Mouse (Mus musculus): ENCODE results near the gene Nup85.

Gene Nup85

DNA sequence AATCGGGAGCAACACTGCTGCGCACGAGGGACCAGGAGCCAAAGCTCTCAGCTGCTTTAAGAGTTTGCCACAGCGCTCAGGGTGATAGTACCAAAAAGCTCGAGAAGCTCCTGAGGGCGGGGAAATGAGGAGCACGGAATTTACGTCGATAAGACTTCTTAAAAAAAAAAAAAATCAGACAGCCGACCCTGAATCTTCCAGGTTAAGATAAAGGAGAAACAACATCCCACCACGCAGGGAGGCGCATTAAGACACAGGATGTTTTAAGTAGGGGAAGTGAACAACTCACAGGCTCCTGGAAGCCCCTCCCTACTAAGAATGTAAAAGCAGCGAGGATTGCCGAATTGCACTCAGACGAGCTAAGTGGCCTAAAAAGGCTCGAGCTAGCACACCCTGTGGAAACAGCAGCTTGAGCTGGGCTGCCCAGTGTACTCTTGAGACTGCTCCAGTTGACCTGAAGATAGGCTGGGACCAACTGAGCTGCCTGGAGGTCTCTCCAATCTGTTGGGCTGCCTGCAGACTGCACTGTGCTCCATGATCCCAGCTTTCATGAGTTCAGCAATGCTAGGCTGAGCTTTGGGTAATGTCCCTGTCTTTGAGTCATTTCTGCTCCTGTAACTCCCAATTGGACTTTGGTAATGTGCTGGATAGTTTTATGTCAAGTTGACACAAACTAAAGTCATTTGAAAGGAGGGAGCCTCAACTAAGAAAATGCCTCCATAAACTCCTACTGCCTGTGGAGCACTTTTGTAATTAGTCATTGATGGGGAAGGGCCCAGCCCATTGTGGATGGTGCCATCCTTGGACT lies 49.1 kb downstream of the Nup85 start:
- no peak for DNase-seq (ENCODE audit: low spot score in 2 of 2)

DNA sequence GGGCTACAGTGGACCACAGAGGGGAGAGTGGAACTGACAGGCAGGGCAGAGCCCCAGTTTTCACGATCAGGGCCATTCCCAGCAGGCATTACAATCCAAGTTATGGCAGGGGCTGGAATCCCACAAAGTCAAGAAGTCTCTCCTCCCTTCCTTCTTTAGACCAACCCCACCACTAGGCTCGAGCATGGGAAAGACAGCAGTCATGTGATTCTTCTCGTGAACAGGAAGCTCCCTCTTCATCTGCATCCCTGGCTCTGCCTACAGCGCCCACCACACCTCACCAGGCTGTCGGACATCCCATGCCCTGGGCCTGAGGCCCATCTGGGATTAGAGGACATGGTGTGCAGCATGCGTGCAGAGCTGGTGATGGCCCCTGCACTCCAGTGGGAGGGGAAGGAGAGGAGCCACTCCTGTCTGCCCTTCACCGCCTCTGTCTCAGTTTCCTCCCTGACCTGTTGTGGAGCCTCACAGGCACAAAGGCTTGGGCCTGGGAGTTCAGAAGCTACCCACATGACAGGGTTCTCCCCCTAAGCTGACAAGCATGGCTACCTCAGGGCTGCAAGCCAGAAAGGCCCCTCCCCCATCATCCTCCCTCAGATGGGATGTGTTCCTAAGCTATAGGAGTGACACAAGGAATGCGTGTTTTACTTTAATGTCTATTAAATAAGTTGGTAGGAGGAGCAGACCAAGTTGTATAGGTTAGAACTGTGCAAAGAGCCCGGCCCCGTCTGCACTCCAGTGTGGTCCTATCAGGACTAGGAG lies 50.3 kb downstream of the Nup85 start:
- no peak for DNase-seq (ENCODE audit: low spot score in 2 of 2)

DNA sequence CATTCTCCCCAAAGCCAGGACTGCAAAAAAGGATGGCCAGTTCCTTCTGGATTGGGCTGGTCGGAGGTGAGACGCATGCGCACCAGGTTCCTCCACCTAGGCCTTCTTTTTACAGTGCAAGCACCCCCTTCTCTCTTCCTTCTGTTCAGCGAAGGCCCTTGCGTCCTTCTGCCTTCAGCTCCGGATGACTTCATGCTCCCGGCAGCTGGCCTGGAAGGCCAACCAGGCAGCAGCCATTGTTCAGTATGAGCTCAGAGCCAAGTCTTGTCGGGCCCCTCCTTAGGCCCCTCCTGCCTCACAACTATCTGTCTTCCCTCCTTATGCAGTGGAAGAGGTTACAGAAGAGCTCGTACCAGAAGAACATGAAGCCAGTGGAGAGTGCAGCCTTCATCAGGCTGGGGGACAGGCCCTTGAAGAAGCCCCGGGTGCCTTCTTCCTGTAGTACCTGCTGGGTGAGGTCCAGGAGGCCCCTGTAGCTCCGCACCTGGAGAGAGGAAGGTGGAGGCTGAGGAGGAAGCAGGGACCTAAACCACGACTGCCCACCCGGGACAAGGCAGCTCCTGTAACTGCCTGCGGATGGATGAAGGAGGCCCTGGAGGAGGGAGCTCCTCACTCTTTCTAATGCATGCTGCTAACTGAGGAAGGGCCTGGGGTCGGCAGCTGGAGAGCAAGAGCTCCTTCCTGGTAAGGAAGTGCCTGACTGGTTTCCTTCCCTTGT lies 51.0 kb downstream of the Nup85 start:
- DNase-seq (ENCODE audit: low spot score in 2 of 2): no peak

DNA sequence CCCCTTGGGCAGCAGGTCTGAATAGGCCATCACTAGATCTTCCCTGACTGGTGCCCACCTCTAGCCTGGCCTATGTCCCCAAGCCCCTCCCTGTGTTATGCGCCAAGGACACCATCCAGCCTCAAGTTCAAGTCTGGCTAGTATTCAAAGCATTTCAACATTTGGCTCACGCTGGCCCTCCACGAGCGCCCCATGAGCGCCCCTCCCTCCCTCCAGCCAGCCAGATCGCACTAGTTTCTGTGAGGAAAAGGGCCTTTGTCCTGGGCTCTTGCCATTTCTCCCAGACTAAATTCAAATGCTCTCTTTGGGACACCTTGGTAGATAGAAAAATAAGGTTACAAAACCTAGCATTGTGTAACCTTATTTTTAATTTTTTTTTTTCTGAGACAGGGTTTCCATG lies 51.6 kb downstream of the Nup85 start:
- DNase-seq (ENCODE audit: low spot score in 2 of 2): peak in 1 of 2 experiments; percentile 61

DNA sequence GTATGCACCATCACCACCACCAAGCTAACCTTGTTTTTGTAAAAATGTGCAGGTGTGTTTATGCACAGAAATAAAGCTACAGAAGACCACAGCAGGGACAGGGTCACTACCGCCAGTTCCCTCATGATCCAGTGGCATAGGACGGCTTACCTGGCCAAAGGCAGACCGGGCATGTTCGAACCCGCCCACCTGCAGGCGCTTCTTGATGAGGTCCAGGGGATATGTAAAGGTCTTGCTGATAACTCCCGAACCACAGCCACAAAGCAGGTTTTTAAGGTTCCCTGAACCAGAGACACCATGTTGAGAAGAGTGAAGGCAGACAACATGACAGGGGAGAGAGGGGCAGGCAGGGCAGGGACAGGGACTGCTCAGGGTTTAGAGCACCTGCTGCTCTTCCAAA lies 52.1 kb downstream of the Nup85 start:
- DNase-seq (ENCODE audit: low spot score in 2 of 2): peak; percentile 47 to 56

DNA sequence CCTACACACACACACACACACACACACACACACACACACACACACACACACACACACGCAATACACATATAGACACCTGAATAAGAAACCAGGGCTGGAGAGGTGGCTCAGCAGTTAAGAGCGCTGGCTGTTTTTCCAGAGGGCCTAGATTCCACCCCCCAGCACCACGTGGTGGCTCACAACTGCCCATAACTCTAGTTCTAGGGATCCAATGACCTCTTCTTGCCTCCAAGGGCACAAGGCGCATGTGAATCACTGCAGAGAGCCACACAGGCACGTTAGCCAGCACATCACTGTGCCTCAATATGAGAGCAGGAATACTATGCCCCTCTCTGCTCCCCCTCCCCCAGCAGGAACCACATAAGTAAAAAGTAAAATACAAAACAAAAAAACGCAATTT lies 52.7 kb downstream of the Nup85 start:
- no peak for DNase-seq (ENCODE audit: low spot score in 2 of 2)

DNA sequence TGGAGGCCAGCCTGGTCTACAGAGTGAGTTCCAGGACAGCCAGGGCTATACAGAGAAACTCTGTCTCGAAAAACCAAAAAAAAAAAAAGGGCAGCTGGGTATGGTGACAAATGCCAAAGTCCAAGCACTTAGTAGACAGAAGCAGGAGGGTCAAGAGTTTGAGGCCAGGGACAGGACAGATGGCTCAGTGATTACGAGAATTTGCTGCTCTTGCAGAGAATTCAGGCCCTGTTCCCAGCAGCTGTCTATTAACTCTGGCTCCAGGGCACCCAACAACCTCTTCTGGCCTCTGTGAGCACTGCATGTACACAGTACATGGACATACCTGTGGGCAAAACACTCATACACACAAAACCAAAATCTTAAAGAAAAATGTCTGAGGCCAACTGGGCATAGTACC lies 53.8 kb downstream of the Nup85 start:
- DNase-seq (ENCODE audit: low spot score in 2 of 2): no peak

DNA sequence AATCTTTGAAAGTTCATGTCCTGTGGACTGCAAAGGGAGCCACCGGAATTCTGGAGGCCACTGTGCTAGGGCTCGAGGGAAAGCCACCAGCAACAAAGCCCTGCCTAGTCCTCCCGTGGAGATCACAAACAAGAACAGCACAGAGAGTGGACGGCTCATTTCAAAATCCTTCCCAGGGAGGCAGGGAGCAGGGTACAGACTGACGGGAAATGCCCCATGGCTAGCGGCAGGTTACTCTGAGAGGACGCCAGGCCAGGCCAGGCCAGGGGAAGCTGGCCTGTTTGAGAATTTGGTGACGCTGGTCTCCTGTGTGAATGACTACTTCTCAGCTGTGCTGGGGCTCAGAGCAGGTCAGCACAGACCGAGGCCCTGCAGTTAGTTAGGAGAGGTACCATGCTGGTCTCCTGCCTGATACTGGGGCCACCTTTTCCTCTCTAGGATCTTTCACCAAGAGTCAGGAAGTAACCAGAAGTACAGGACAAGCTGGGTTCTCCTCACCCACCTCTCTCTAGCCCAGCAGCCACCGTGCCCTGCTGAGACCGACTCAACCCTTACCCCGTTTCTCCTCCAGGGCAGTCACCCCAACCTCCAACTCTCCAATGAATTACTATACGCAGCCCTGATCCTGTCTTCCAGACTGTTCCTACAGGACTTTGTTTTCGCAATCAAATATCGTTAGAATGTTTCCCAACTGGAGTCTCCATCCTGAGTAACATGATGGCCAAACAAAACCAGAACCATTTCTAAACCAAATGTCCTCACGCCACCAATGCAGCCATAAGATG lies 54.7 kb downstream of the Nup85 start:
- no peak for DNase-seq (ENCODE audit: low spot score in 2 of 2)

DNA sequence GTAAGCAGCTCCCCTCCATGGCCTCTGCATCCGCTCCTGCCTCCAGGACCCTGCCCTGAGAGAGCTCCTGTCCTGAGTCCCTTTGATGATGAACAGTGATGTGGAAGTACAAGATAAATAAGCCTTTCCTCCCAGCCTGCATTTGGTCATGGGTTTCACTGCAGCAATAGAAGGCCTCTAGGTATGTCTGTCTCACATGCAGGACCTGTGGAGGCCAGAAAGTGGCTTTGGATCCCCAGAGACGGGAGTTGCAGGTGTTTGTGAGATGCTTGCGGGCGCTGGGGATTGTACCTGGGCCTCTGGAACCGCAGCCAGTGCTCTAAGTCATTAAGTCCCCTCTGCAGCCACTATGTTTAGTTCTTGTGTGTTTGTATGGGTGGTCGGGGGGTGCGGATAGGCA lies 55.7 kb downstream of the Nup85 start:
- DNase-seq (ENCODE audit: low spot score in 2 of 2): no peak

DNA sequence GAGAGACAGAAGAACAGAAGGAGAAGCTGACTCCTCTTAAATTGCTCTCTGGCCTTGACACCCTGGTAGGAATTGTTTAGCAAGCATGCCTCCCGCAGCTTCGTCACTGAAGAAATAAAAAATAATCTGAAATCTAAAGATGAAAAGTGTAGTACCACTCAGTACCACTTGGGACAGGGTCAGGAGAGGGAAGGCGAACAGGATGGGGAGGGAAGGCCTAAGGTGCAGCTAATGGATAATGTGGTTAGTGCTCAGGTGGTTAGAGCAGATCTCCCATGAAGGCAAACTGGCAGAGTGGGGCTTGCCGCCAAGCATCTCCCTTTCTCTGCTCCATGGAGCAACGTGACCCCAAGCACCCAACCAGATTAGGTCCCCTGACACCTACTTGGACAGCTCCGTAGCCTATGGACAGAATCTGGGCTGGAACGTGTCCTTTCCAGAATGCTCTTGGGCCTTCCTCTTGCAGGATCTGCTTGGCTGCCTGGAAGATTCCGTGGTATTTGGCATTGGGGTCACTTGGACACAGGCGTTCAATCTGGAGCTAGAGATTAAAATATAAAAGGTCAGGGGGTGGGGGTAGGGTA lies 59.3 kb downstream of the Nup85 start:
- no peak for DNase-seq (ENCODE audit: low spot score in 2 of 2)

DNA sequence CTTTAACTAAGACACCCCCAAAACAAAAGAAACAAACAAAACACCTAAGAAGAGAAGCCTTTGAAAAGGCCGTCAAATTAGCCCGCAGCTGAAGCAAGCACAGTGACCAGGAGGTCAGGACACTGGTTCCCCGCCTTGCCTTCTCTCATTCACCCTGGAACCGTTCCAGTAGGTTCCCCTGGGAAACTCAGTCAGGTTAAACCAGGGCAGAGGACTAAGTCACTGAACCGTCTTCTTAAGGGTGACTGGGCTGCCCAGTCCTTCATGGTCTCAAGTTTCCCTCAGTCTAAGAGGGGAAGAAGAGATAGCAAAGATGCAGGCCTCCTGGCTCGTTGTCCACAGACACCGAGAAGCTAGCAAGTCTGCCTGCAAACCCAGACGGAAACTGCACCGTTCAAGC lies 61.6 kb downstream of the Nup85 start:
- DNase-seq (ENCODE audit: low spot score in 2 of 2): peak in 1 of 2 experiments; percentile 52

DNA sequence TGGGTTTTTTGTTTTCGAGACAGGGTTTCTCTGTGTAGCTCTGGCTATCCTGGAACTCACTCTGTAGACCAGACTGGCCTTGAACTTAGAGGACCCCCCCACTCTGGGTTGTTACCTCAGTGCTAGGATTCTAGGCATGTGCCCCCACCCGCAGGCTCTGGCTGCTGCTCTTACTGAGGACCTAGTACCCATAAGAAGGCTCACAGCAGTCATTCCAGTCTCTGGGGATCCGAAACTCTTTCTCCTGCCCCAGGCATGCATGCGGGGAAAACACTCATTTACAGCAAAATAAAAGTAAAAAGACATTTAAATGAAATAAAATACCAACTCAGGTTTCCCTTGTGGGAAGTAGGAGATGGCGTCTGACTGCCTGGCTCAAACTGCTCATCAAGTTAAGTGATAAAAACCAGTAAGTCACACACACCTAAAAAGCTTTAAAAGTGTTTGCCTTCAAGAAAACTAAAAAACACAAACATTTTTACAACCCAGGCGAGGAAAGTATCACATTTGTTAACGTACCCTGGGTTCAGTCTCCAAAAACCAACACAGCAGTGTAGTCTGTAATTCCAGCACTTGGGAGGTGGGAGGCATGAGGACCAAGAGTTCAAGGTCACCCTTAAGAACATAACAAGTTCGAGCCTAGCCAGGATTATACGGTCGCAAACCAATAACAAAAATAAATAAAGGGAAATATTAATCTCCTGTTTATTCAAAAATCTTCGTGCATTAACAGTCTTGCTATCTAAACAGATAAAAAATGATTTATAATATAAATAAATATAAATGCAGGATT lies 62.8 kb downstream of the Nup85 start:
- DNase-seq (ENCODE audit: low spot score in 2 of 2): no peak

DNA sequence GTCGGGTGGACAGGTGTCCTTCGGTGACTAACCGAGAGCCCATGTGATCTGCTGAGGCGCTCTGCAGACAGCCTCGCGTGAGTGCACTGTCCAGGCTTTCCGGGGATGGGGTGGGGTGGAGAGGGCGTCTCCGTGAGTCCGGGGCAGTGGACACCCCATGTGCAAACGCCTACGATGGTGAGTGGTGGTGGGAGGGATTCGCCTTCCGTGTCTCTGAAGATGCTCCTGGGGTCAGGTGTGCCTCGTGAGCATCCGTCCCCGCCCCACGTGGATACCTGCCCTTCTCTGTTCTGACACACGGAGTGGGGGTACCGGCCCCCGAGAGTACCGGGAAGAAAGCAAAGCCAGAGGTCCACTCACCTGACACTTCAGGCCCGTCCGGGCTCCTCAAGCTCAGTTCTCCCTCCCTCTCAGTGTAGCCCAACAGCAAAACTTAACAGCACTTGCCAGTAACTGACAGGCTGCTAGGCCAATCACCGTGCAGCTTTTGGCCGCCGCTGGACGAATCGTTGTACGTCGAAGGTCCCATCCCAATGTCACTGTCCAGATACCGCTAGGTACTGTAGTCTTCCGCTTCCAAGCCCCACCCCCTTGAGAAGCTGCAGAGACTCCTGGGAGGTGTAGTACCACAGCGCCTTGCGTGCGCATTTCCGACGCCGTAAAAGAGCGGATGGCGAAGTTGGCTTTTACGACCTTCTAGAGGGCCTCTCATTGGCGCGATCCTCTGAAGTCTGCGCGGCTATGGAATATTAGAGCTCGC lies 63.7 kb downstream of the Nup85 start, which contains the start of gene Slc25a19:
Gene Slc25a19, minus strand, starts transcription at position 591 of the 760 bp plus-strand sequence.
- DNase-seq (ENCODE audit: low spot score in 2 of 2): peak; percentile 99

DNA sequence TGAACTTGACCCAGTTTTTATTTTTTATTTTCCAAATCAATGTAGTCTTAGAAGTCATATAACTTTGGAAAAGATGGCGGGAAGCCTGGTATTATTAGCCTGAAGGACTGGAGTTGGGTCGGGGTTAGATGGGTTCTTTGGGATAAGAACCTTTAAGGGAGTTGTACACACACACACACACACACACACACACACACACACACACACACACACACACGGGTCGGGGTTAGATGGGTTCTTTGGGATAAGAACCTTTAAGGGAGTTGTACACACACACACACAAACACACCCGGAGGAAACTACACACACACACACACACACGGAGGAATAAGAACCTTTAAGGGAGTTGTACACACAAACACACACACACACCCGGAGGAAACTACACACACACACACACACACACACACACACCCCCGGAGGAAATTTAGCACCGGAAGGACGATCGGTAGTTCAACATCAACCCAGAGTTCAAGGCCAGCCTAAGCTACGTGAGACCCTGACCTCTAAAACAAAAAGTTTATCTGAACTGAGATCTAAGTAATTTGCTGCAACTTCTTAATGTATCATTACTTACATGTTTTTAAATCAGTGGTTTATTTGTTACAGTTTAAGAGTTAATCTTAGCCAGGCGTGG lies 64.3 kb downstream of the Nup85 start:
- no peak for DNase-seq (ENCODE audit: low spot score in 2 of 2)

DNA sequence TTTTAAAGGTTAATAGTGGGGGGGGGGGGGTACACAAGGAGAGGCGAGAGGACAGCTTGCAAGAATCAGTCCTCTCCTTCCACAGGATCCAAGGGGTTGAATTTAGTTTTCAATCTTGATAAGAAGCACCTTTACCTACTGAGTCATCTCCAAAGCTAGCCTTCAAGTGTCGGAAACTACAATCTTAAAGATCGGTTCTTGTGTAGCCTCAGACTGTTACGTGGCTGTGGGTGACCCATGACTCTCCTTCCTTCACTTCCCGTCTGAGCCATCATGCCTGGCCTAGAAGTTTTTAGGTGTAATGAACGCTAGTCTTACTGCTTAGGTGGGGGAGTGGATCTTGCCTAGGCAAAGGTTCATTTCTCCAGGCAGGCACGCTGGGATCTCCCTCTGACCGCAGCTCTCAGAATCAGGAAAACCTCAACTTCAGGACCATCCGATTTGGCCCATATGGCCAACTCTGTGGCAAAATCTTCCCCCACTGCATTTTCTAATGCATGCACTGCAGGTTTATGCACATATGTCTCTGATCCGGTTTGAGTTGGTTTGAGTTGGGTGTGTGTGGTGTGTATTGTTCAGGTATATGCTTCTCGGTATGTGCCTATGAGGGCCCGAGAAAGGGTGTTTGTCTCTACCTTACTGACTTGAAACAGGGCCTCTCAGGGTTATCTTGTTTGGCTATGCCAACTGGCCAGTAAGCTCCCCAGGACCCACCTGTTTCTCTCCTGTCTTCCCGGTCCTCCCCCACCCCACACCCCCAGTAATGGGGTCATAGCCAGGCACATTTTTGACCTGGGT lies 65.7 kb downstream of the Nup85 start:
- DNase-seq (ENCODE audit: low spot score in 2 of 2): no peak

DNA sequence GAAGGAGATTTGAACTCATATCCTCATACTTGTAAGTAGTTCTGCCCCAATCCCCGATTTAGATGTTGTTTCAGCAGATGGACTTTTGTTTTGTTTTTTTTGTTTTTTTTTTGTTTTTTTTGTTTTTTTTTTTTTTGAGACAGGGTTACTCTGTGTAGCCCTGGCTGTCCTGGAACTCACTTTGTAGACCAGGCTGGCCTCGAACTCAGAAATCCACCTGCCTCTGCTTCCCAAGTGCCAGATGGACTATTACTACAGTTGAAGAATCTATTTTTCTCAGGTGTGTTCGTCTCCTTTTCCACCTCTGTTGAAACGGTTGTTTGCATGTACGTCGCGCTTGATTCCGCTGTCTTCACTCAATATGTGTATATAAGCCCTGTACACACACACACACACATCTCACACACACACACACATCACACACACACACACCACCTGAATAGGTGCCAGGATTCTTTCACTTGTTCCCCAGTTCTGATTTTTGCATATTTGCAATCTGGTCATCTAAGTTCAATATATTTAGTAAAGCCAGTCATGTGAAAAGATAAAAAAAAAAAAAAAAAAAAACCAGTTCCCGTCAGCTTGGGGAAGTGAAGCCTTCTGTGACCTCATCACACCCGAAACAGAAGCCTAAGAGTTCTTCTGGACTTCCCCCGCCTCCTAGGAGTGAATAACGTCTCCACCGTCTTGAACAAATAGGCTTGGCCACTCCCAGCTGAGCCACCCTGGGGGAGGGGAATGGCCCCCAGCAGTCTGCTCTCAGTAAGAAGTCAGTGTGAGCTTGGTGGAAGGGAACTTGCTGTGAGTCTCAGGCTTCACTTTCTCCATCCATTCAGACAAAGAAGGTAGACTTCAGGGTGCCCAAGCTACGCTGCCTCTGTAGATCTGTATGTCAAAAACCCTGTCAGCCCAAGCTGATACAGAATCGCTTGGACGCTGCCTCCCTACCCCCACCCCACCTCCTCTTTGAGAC lies 66.6 kb downstream of the Nup85 start:
- DNase-seq (ENCODE audit: low spot score in 2 of 2): peak in 1 of 2 experiments; percentile 51

DNA sequence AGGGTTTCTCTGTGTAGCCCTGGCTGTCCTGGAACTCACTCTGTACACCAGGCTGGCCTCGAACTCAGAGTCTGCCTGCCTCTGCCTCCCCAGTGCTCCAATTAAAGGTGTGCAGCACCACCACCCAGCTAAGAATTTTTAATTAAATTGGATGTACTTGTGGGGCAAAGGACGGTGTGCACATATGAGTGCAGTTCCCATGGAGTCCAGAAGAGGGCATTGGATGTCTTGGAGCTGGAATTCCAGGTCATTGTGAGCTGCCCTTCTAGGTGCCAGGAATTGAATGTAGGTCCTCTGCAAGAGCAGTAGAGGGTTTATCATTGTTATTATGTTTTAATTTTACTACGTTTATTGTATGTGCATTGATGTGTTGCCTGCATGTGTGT lies 67.3 kb downstream of the Nup85 start:
- no peak for DNase-seq (ENCODE audit: low spot score in 2 of 2)
